Comparison of ENCODE assay signal across 22 mouse cellular contexts in genomic region chr3:108117465-108117864, GRCm38 (mm10). TPM values are rescaled to one million over a fixed set of nuclear protein-coding genes. Genes with fewer than 3 reads are reported as not detected.
A peak's percentile ranks its signal among the peaks of the same experiment; 100 is the strongest.
DNase-seq lines count a peak whose midpoint lies in the region; ATAC-seq and TF ChIP-seq lines count a peak whose summit lies in the region.
"Had no signal": no experiment of that assay in that cellular context is flagged by ENCODE, and none has a peak within 500 bp of the region (broad histone marks: within the 10 kb centered on the region; RNA-seq: fewer than 3 reads in every experiment).

No protein-coding gene starts in this region.

- TF ChIP-seq CTCF in stomach, postnatal 0 days (IDR thresholded peaks at IDR 0.05; ENCODE audit: low read depth): no peak

- no peak for ATAC-seq in heart, embryonic 11.5 days (replicated peaks; ENCODE audit: insufficient number of reproducible peaks, low FRiP score, low TSS enrichment)
- no peak for ATAC-seq in intestine, embryonic 14.5 days (replicated peaks; ENCODE audit: low FRiP score, low TSS enrichment, low read depth)
- no peak for ATAC-seq in intestine, embryonic 16.5 days
- no peak for ATAC-seq in midbrain, embryonic 11.5 days (ENCODE audit: low FRiP score)
- peak; percentile 79 for ATAC-seq in stomach, postnatal 0 days (ENCODE audit: low FRiP score, low TSS enrichment)
- ATAC-seq: activated CD4-positive, CD25-positive, alpha-beta regulatory T cell, adult 4 months; CD4-positive, CD25-positive, alpha-beta regulatory T cell, adult 4 months; Patski had no signal

- H3K27me3 ChIP-seq in heart, embryonic 11.5 days (ENCODE audit: control insufficient read depth, insufficient read depth, low read length): no peaks in the 10 kb centered on the region
- no peaks in the 10 kb centered on the region for H3K27me3 ChIP-seq in intestine, embryonic 14.5 days (replicated peaks; ENCODE audit: control insufficient read depth, insufficient read depth, low read length)
- no peaks in the 10 kb centered on the region for H3K27me3 ChIP-seq in intestine, embryonic 16.5 days (replicated peaks; ENCODE audit: control insufficient read depth, insufficient read depth, low read length)
- no peaks in the 10 kb centered on the region for H3K27me3 ChIP-seq in midbrain, embryonic 11.5 days (ENCODE audit: control insufficient read depth, insufficient read depth, low read length)
- H3K27me3 ChIP-seq in midbrain, embryonic 10.5 days (ENCODE audit: low read depth, poor library complexity, severe bottlenecking): no peaks in the 10 kb centered on the region
- no peaks in the 10 kb centered on the region for H3K27me3 ChIP-seq in stomach, postnatal 0 days (ENCODE audit: control insufficient read depth, insufficient read depth, low read length)
- H3K27me3 ChIP-seq: CH12.LX, Patski had no signal

- no peak overlapping the region for H3K4me2 ChIP-seq in heart, embryonic 11.5 days
- no peak overlapping the region for H3K4me2 ChIP-seq in intestine, embryonic 14.5 days (ENCODE audit: low read length)
- H3K4me2 ChIP-seq in intestine, embryonic 16.5 days (ENCODE audit: low read depth, low read length): no peak overlapping the region
- no peak overlapping the region for H3K4me2 ChIP-seq in midbrain, embryonic 11.5 days
- H3K4me2 ChIP-seq in stomach, postnatal 0 days (replicated peaks; ENCODE audit: low read depth): no peak overlapping the region

- H3K36me3 ChIP-seq in heart, embryonic 11.5 days (ENCODE audit: control insufficient read depth, insufficient read depth, low read length): peaks cover 21% of the 10 kb centered on the region
- peaks cover 90% of the 10 kb centered on the region for H3K36me3 ChIP-seq in intestine, embryonic 14.5 days (ENCODE audit: control insufficient read depth, insufficient read depth, low read length)
- H3K36me3 ChIP-seq in intestine, embryonic 16.5 days (ENCODE audit: control insufficient read depth, insufficient read depth, low read length): peaks cover 6% of the 10 kb centered on the region; the same call in 1 of the 2 replicates
- H3K36me3 ChIP-seq in midbrain, embryonic 11.5 days (ENCODE audit: control insufficient read depth, insufficient read depth, low read length): peaks cover 12% of the 10 kb centered on the region; the same call in 1 of the 2 replicates
- H3K36me3 ChIP-seq in midbrain, embryonic 10.5 days: peaks cover 95% of the 10 kb centered on the region
- peaks cover 10% of the 10 kb centered on the region for H3K36me3 ChIP-seq in stomach, postnatal 0 days (ENCODE audit: control insufficient read depth, insufficient read depth, low read length)

- DNase-seq in heart, adult 11 months: peak; percentile 68
- peak; percentile 20 for DNase-seq in intestine, embryonic 14.5 days (ENCODE audit: low spot score)
- DNase-seq in midbrain, embryonic 11.5 days (ENCODE audit: low spot score, missing footprints): peak; percentile 39
- no peak for DNase-seq in midbrain, embryonic 10.5 days (ENCODE audit: low spot score)
- no peak for DNase-seq in stomach, postnatal 0 days (ENCODE audit: low spot score)
- no peak for DNase-seq in layer of hippocampus, adult 9-11 months
- DNase-seq: adrenal gland, adult 2 months; adrenal gland, adult 8-10 months; adrenal gland, postnatal 10 days; adrenal gland, postnatal 14 days; adrenal gland, postnatal 25 days; adrenal gland, postnatal 36 days; B cell, adult 2 months; cerebellum, adult 11 months; cerebellum, adult 11-12 months had no signal

- TF ChIP-seq EP300 in stomach, postnatal 0 days (optimal IDR thresholded peaks at IDR 0.05): no peak

- H3K4me1 ChIP-seq in heart, embryonic 11.5 days (ENCODE audit: control insufficient read depth, insufficient read depth, low read length): no peaks in the 10 kb centered on the region
- no peaks in the 10 kb centered on the region for H3K4me1 ChIP-seq in intestine, embryonic 14.5 days (replicated peaks; ENCODE audit: control insufficient read depth, insufficient read depth, low read length)
- H3K4me1 ChIP-seq in intestine, embryonic 16.5 days (ENCODE audit: control insufficient read depth, insufficient read depth, low read length): no peaks in the 10 kb centered on the region
- H3K4me1 ChIP-seq in midbrain, embryonic 11.5 days (ENCODE audit: control insufficient read depth, insufficient read depth, low read length): no peaks in the 10 kb centered on the region
- no peaks in the 10 kb centered on the region for H3K4me1 ChIP-seq in midbrain, embryonic 10.5 days
- H3K4me1 ChIP-seq in stomach, postnatal 0 days (replicated peaks; ENCODE audit: control insufficient read depth, insufficient read depth): no peaks in the 10 kb centered on the region

- no peaks in the 10 kb centered on the region for H3K9me3 ChIP-seq in heart, embryonic 11.5 days (replicated peaks; ENCODE audit: control insufficient read depth, low read length)
- no peaks in the 10 kb centered on the region for H3K9me3 ChIP-seq in intestine, embryonic 14.5 days (ENCODE audit: control insufficient read depth, low read length)
- H3K9me3 ChIP-seq in intestine, embryonic 16.5 days (ENCODE audit: control insufficient read depth, low read length): no peaks in the 10 kb centered on the region
- H3K9me3 ChIP-seq in midbrain, embryonic 11.5 days (ENCODE audit: control insufficient read depth, low read length): no peaks in the 10 kb centered on the region
- no peaks in the 10 kb centered on the region for H3K9me3 ChIP-seq in midbrain, embryonic 10.5 days (replicated peaks)
- no peaks in the 10 kb centered on the region for H3K9me3 ChIP-seq in stomach, postnatal 0 days (ENCODE audit: control insufficient read depth, low read length)
- H3K9me3 ChIP-seq: G1E had no signal

- no peak overlapping the region for H3K9ac ChIP-seq in heart, embryonic 11.5 days (ENCODE audit: low read depth, low read length)
- H3K9ac ChIP-seq in intestine, embryonic 14.5 days (ENCODE audit: low read length): no peak overlapping the region
- no peak overlapping the region for H3K9ac ChIP-seq in intestine, embryonic 16.5 days (ENCODE audit: low read depth, low read length)
- no peak overlapping the region for H3K9ac ChIP-seq in midbrain, embryonic 11.5 days (ENCODE audit: low read length)
- no peak overlapping the region for H3K9ac ChIP-seq in stomach, postnatal 0 days (ENCODE audit: low read length)

- 90% methylated on average over 6 of the region's 6 CpGs for WGBS in heart, embryonic 11.5 days (ENCODE audit: insufficient replicate concordance)
- 97% methylated on average over 6 of the region's 6 CpGs for WGBS in intestine, embryonic 14.5 days
- 91% methylated on average over 6 of the region's 6 CpGs for WGBS in intestine, embryonic 16.5 days
- 89% methylated on average over 6 of the region's 6 CpGs for WGBS in midbrain, embryonic 11.5 days
- WGBS in midbrain, embryonic 10.5 days: 91% methylated on average over 6 of the region's 6 CpGs
- WGBS in stomach, postnatal 0 days: 72% methylated on average over 6 of the region's 6 CpGs

- H3K27ac ChIP-seq in heart, embryonic 11.5 days (ENCODE audit: low read depth, low read length): no peak overlapping the region
- H3K27ac ChIP-seq in intestine, embryonic 14.5 days (ENCODE audit: low read depth): no peak overlapping the region
- no peak overlapping the region for H3K27ac ChIP-seq in intestine, embryonic 16.5 days (ENCODE audit: low read length)
- H3K27ac ChIP-seq in midbrain, embryonic 11.5 days (ENCODE audit: low read depth, low read length): no peak overlapping the region
- H3K27ac ChIP-seq in midbrain, embryonic 10.5 days (replicated peaks): no peak overlapping the region
- H3K27ac ChIP-seq in stomach, postnatal 0 days (replicated peaks): no peak overlapping the region

- no peak overlapping the region for H3K4me3 ChIP-seq in heart, embryonic 11.5 days (ENCODE audit: low read depth, low read length)
- H3K4me3 ChIP-seq in intestine, embryonic 14.5 days (ENCODE audit: low read depth, low read length): no peak overlapping the region
- no peak overlapping the region for H3K4me3 ChIP-seq in intestine, embryonic 16.5 days (ENCODE audit: low read length)
- H3K4me3 ChIP-seq in midbrain, embryonic 11.5 days (ENCODE audit: low read depth, low read length): no peak overlapping the region
- no peak overlapping the region for H3K4me3 ChIP-seq in midbrain, embryonic 10.5 days
- no peak overlapping the region for H3K4me3 ChIP-seq in stomach, postnatal 0 days (ENCODE audit: low read depth, low read length)

RNA-seq across cellular contexts. Expression of gene Gnat2, which starts 24.9 kb away (rescaled TPM):
- polyA plus RNA-seq in heart, embryonic 11.5 days (2014; fragmentation: Nextera tagmentation; extraction: Ambion mirVana): 1.1 and 1.3 TPM in 2 replicates
- polyA plus RNA-seq in intestine, embryonic 14.5 days (2014; fragmentation: Nextera tagmentation; extraction: Ambion mirVana): 0.93 and 1.6 TPM in 2 replicates
- 1.9 and 2.7 TPM in 2 replicates for polyA plus RNA-seq in intestine, embryonic 16.5 days (2015; fragmentation: Nextera tagmentation; extraction: Ambion mirVana)
- 0.30 and 0.90 TPM in 2 replicates for polyA plus RNA-seq in midbrain, embryonic 11.5 days (2014; fragmentation: Nextera tagmentation; extraction: Ambion mirVana)
- polyA plus RNA-seq in midbrain, embryonic 10.5 days (2016; fragmentation: Nextera tagmentation; extraction: Ambion mirVana): 0.72 and 1.5 TPM in 2 replicates
- 0.59 and 0.71 TPM in 2 replicates for polyA plus RNA-seq in stomach, postnatal 0 days (2015; fragmentation: Nextera tagmentation; extraction: Ambion mirVana)
- polyA plus RNA-seq: activated CD4-positive, CD25-positive, alpha-beta regulatory T cell, adult 4 months; CD4-positive, CD25-positive, alpha-beta regulatory T cell, adult 4 months had no signal

RNA-seq across cellular contexts. Expression of gene Gnai3, which starts 28.5 kb away (rescaled TPM):
- polyA plus RNA-seq in heart, embryonic 11.5 days (2014; fragmentation: Nextera tagmentation; extraction: Ambion mirVana): 91.3 and 102 TPM in 2 replicates
- polyA plus RNA-seq in intestine, embryonic 14.5 days (2014; fragmentation: Nextera tagmentation; extraction: Ambion mirVana): 171 and 182 TPM in 2 replicates
- 168 and 170 TPM in 2 replicates for polyA plus RNA-seq in intestine, embryonic 16.5 days (2015; fragmentation: Nextera tagmentation; extraction: Ambion mirVana)
- 217 and 240 TPM in 2 replicates for polyA plus RNA-seq in midbrain, embryonic 11.5 days (2014; fragmentation: Nextera tagmentation; extraction: Ambion mirVana)
- 204 and 211 TPM in 2 replicates for polyA plus RNA-seq in midbrain, embryonic 10.5 days (2016; fragmentation: Nextera tagmentation; extraction: Ambion mirVana)
- 107 and 112 TPM in 2 replicates for polyA plus RNA-seq in stomach, postnatal 0 days (2015; fragmentation: Nextera tagmentation; extraction: Ambion mirVana)

RNA-seq across cellular contexts. Expression of gene Ampd2, which starts 31.0 kb away (rescaled TPM):
- polyA plus RNA-seq in heart, embryonic 11.5 days (2014; fragmentation: Nextera tagmentation; extraction: Ambion mirVana): 30.6 and 32.1 TPM in 2 replicates
- polyA plus RNA-seq in intestine, embryonic 14.5 days (2014; fragmentation: Nextera tagmentation; extraction: Ambion mirVana): 38.6 and 42.2 TPM in 2 replicates
- polyA plus RNA-seq in intestine, embryonic 16.5 days (2015; fragmentation: Nextera tagmentation; extraction: Ambion mirVana): 46.9 and 48.9 TPM in 2 replicates
- polyA plus RNA-seq in midbrain, embryonic 11.5 days (2014; fragmentation: Nextera tagmentation; extraction: Ambion mirVana): 31.2 and 37.0 TPM in 2 replicates
- polyA plus RNA-seq in midbrain, embryonic 10.5 days (2016; fragmentation: Nextera tagmentation; extraction: Ambion mirVana): 60.0 and 63.8 TPM in 2 replicates
- polyA plus RNA-seq in stomach, postnatal 0 days (2015; fragmentation: Nextera tagmentation; extraction: Ambion mirVana): 20.2 and 20.7 TPM in 2 replicates

RNA-seq across cellular contexts. Expression of gene Gpr61, which starts 37.2 kb away (rescaled TPM):
- 0.13 and 0.16 TPM in 2 replicates for polyA plus RNA-seq in heart, embryonic 11.5 days (2014; fragmentation: Nextera tagmentation; extraction: Ambion mirVana)
- 0.04 and 0.26 TPM in 2 replicates for polyA plus RNA-seq in intestine, embryonic 14.5 days (2014; fragmentation: Nextera tagmentation; extraction: Ambion mirVana)
- polyA plus RNA-seq in intestine, embryonic 16.5 days (2015; fragmentation: Nextera tagmentation; extraction: Ambion mirVana): 0.11 and 0.13 TPM in 2 replicates
- 0.19 and 0.40 TPM in 2 replicates for polyA plus RNA-seq in midbrain, embryonic 11.5 days (2014; fragmentation: Nextera tagmentation; extraction: Ambion mirVana)
- 0.33 and 0.41 TPM in 2 replicates for polyA plus RNA-seq in midbrain, embryonic 10.5 days (2016; fragmentation: Nextera tagmentation; extraction: Ambion mirVana)
- polyA plus RNA-seq in stomach, postnatal 0 days (2015; fragmentation: Nextera tagmentation; extraction: Ambion mirVana): 0.11 TPM in 2 replicates
- polyA plus RNA-seq: activated CD4-positive, CD25-positive, alpha-beta regulatory T cell, adult 4 months; G1E had no signal

Comparison
In these comparisons a context has a peak if more than half of its experiments do, and no peak if none do; other contexts are left out.
1. DNase-seq: peak in heart, adult 11 months (single experiment), intestine, embryonic 14.5 days (single experiment) and midbrain, embryonic 11.5 days (single experiment); none in midbrain, embryonic 10.5 days (single experiment), stomach, postnatal 0 days (single experiment) and layer of hippocampus, adult 9-11 months (single experiment).